ENCODE assay signal across 14 mouse cellular contexts in the genomic region with DNA sequence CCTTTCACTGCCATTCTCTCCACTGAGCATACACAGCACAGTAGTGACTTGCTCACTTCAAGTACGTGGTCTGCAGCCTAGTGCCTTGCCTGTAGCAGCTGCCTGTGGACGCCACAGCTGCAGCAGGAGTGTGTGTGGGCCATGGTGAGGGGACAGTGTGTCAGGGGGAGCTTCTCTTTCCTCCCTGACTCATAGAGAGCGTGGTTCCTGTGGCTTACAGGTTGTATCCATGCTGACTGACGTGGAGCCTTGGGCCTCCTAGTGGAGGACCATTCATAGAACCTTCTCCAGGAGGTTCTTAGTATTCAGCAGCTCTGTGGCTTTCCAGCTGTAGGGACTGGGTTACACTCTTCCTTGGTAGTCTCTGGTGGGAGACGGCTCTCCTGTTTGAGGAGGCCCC. TPM values are rescaled to one million over a fixed set of nuclear protein-coding genes. Genes with fewer than 3 reads are reported as not detected.
A peak's percentile ranks its signal among the peaks of the same experiment; 100 is the strongest.
DNase-seq lines count a peak whose midpoint lies in the region; ATAC-seq lines count a peak whose summit lies in the region.
"Had no signal": no experiment of that assay in that cellular context is flagged by ENCODE, and none has a peak within 500 bp of the region (broad histone marks: within the 10 kb centered on the region; RNA-seq: fewer than 3 reads in every experiment).

No protein-coding gene starts in this region.

- intact Hi-C loops in left cerebral cortex, postnatal 10 days (cut with DNase I), result no loop called here

- no peak for ATAC-seq in activated CD4-positive, CD25-positive, alpha-beta regulatory T cell, adult 4 months
- ATAC-seq: CD4-positive, CD25-positive, alpha-beta regulatory T cell, adult 4 months; intestine, embryonic 16.5 days; Patski had no signal

- DNase-seq in heart, adult 11 months, result peak; percentile 68
- no peak for DNase-seq in heart, adult 9 months (ENCODE audit: low spot score in 2 of 2)
- DNase-seq in left cerebral cortex, adult 8-10 months (ENCODE audit: low spot score in 2 of 2), result peak; percentile 1 to 6
- DNase-seq in left cerebral cortex, postnatal 10 days (ENCODE audit: extremely low spot score in 1 of 2, low spot score in 2 of 2), result no peak
- DNase-seq in 416B (ENCODE audit: low read depth), result peak; percentile 5
- DNase-seq in frontal cortex, postnatal 14 days (ENCODE audit: low spot score in 2 of 2), result peak; percentile 3 to 4
- DNase-seq in B cell, adult 2 months, result no peak
- DNase-seq: adrenal gland, adult 8-10 months; liver, embryonic 13.5 days; midbrain, embryonic 14.5 days had no signal

RNA-seq across cellular contexts. Expression of a gene that starts 9.8 kb away (rescaled TPM):
- total RNA-seq in left cerebral cortex, adult 8-10 months (2022), result 100 to 1,000 TPM; 133 to 145 (median 140) TPM
- 100 to 1,000 TPM; 139 to 146 TPM for total RNA-seq in left cerebral cortex, postnatal 10 days (2021)
- polyA plus RNA-seq in activated CD4-positive, CD25-positive, alpha-beta regulatory T cell, adult 4 months (2017; shearing (Covaris generic)), result 1 to 10 TPM in 1 of 2 experiments, under 1 TPM in 1; 0.38 to 1.1 TPM
- polyA plus RNA-seq: Patski had no signal

RNA-seq across cellular contexts. Expression of a gene that starts 50.3 kb away (rescaled TPM):
- total RNA-seq in left cerebral cortex, adult 8-10 months (2022), result 10 to 100 TPM; 24.2 to 26.1 (median 24.7) TPM
- total RNA-seq in left cerebral cortex, postnatal 10 days (2021), result 10 to 100 TPM; 14.0 to 17.1 TPM
- 10 to 100 TPM; 11.1 to 13.6 TPM for polyA plus RNA-seq in activated CD4-positive, CD25-positive, alpha-beta regulatory T cell, adult 4 months (2017; shearing (Covaris generic))

Comparison
In these comparisons a context has a peak if more than half of its experiments do, and no peak if none do; other contexts are left out.
1. DNase-seq: peak in heart, adult 11 months (single experiment), left cerebral cortex, adult 8-10 months (2 of 2), 416B (single experiment) and frontal cortex, postnatal 14 days (2 of 2); none in heart, adult 9 months (0 of 2), left cerebral cortex, postnatal 10 days (0 of 2) and B cell, adult 2 months (0 of 2).